Mouse (Mus musculus): ENCODE measurements around the gene Shbg.

Shbg gene

GRCm38 (mm10) chr11:69592799-69593198, 24.9 kb downstream of the Shbg start:
- no peak for DNase-seq

- DNase-seq, result no peak
Observed at GRCm38 (mm10) chr11:69591899-69592637, 25.6 kb downstream of the Shbg start.

GRCm38 (mm10) chr11:69591424-69591823, 26.3 kb downstream of the Shbg start:
- no peak for DNase-seq

GRCm38 (mm10) chr11:69590622-69591021, 27.1 kb downstream of the Shbg start:
- no peak for DNase-seq

- peak; percentile 87 for DNase-seq
Observed at GRCm38 (mm10) chr11:69589207-69589834, 28.4 kb downstream of the Shbg start.

- peak; percentile 89 for DNase-seq
Observed at GRCm38 (mm10) chr11:69585718-69586325, 31.9 kb downstream of the Shbg start.

- peak; percentile 79 for DNase-seq
Observed at GRCm38 (mm10) chr11:69584937-69585336, 32.8 kb downstream of the Shbg start.

GRCm38 (mm10) chr11:69584008-69584407, 33.7 kb downstream of the Shbg start:
- DNase-seq, result peak; percentile 79

- DNase-seq, result peak; percentile 81
Observed at GRCm38 (mm10) chr11:69582230-69582805, 35.4 kb downstream of the Shbg start.

- DNase-seq, result no peak
Observed at GRCm38 (mm10) chr11:69581814-69582213, 35.9 kb downstream of the Shbg start.

GRCm38 (mm10) chr11:69581147-69581688, 36.5 kb downstream of the Shbg start:
- DNase-seq, result peak; percentile 99

GRCm38 (mm10) chr11:69580572-69581146, 37.0 kb downstream of the Shbg start:
- no peak for DNase-seq

GRCm38 (mm10) chr11:69580091-69580514, 37.6 kb downstream of the Shbg start, which contains the start of the genes Wrap53 and Trp53:
Wrap53 (minus strand) TSS chr11:69580255.
Trp53 (plus strand) TSS chr11:69580359.
- peak; percentile 99 for DNase-seq

GRCm38 (mm10) chr11:69579128-69580017, 38.3 kb downstream of the Shbg start:
- DNase-seq, result peak; percentile 100

GRCm38 (mm10) chr11:69578301-69578700, 39.4 kb downstream of the Shbg start:
- DNase-seq, result peak; percentile 91

GRCm38 (mm10) chr11:69576307-69576706, 41.4 kb downstream of the Shbg start:
- no peak for DNase-seq

- DNase-seq, result peak; percentile 85
Observed at GRCm38 (mm10) chr11:69575220-69575619, 42.5 kb downstream of the Shbg start.

- DNase-seq, result no peak
Observed at GRCm38 (mm10) chr11:69565131-69565530, 52.6 kb downstream of the Shbg start.

Measured in heart, adult 11 months (tissue).